Mouse (Mus musculus) erythroblast, adult 5-6 weeks (primary cell): ENCODE data around the gene Pold4. TPM values are rescaled to one million over a fixed set of nuclear protein-coding genes. Genes with fewer than 3 reads are reported as not detected.

ENCODE experiments used
- ATAC-seq: replicated peaks from 2 replicates; pipeline ENCODE4 v1.8.0; 2016; ENCODE audit warnings: moderate number of reproducible peaks, mild to moderate bottlenecking, moderate TSS enrichment, inconsistent platforms; ENCODE audit not compliant: poor library complexity, low FRiP score, severe bottlenecking
- total RNA-seq, 2 experiments: library from RNA; stranded (forward) in 1 of 2; stranded (reverse) in 1 of 2; fragments of 150-400 nt in 1 of 2; fragments of 200-764, 138-1000 nt in 1 of 2; gene quantifications; 2 replicates each; pipeline versions ENCODE4 v1.2.3 to v1.2.4; 2015 to 2017; ENCODE audit warnings: low replicate concordance in 2 of 2

Gene Pold4
- total RNA-seq, 2 experiments from 2014 or later = 25.4 to 30.3 TPM

DNA sequence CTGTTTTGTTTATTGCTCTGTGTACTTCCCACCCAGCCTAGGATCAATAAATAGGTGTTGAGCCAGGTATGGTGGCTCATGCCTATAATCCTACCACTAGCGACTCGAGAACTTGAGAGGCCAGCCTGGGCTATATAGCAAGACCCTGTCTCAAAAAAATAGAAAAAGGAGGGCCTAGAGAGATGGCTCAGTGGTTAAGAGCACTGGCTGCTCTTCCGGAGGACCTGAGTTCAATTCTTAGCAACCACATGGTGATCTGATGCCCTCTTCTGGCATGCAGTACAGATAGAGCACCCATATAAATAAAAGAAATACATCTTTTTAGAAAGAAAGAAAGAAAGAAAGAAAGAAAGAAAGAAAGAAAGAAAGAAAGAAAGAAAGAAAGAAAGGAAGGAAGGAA lies 28.6 kb upstream of the Pold4 start:
- no peak for ATAC-seq

DNA sequence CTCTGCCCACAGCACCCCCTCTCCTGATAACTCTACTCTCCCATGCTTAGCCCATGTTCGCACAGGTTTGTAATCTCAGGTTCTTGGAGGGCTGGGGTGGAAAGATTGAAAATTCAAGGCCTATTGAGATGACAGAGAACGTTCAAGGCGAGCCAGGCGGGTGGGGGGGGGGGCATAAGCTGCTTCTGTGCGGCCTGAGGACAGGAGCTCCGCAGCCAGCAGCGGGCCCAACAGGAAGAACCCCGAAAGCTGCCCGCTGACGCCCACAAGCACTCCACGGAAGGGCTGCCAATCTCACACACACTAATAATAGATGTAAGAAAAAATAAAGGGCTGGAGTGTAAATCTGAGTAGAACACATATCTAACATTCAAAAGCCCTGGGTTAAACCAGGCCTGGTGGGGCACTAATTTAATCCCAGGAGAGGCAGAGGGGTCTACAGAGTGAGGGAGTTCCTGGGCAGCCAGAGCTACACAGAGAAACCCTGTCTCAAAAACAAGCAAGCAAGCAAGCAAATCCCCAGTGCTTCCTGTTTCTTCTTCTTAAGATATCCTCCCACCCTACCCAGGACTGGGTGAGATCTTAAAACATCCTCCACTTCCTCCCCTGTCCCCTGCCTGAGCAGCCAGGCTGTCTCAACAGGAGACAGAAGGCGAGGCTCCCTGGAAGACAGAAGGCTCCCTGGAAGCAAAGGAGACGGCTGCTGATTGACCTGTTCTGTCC lies 27.9 kb upstream of the Pold4 start:
- no peak for ATAC-seq

DNA sequence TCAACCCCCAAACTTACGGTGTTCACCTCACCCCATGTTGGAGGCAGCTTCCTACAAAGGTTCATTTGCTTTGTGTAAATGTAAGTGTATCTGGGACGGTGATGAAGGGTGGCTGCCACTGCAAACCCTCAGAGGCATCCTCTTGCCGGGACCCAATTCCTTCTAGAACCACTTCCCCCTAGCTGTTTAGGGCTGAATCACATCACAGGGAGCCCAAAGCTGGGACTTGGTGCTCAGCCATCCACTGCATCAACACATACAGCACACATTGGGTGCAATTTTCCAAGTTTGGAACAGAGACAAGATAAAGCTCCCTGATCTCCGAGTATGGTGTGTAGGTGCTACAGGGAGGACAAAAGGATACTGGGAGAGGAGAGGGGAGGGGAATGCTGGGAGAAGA lies 26.8 kb upstream of the Pold4 start:
- ATAC-seq = no peak

DNA sequence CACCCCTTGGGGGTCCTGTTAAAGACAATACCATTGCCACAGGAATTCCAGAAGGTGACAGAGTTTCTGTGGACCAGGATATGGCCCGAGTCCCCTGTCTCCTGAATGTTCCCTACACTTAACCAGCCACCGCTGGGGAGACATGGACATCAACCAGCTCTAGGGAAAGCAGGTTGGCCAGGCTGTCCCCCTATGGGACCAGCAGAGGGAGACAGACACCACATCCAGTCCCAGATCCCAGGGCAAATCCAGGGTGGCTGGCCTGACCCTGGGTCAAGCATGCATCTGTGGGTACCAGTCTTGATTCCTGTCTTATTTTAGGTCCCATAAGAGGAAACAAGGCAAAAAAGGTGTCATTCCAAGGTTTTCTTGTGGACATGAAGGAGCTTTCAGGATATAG lies 24.7 kb upstream of the Pold4 start:
- peak; percentile 41 for ATAC-seq

DNA sequence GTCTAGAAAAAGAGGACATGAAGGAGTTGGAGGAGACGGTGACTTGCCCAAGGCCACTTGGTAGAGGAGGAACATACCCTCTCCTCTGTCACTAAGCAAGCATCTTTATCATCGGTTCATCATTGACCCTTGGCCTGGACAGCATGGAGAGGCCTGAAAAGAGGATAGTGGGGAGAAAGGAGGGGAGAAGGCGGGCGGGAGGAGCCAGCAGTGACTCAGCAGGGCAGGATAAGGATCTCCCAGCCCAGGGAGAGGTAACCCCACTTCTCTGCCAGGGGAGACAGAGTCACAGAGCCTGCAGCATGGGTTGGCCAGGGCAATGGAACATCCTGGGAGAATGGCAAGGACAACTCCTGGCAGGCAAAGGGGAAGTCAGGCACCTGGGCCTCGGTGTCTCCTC lies 23.1 kb upstream of the Pold4 start:
- ATAC-seq = no peak

DNA sequence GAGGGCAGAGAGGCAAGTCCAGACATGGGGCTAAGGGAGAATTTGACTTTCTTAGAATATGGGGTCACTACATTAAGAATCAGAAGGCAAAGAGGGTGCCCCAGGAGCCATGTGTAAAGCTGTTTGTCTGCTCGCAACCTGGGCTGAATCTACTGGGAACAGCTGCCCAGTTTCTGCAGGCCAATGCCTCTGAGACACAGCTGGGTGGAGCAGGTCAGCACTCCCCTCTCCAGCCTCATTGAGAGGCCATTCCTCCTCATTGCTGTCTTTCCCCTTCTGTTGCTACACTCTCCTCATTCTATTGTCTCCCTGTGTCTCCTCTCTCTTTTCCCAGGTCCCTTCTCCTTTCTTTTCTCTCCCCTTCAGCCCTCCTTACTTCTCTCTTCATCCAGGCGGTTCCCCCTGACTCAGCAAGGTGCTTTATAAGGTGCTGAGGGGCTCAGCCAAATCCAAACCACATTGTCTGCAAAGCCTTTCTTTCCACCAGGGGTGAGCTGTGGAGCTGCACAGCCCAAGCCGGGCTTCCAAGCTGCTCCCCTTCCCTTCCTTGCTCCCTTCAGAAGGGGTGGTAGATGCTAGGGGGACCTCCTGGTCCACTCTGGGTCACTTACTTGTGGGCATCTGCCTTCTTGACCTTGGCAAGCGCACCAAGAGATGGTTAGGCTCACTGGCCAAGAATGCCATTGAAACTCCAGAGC lies 19.7 kb upstream of the Pold4 start:
- no peak for ATAC-seq

DNA sequence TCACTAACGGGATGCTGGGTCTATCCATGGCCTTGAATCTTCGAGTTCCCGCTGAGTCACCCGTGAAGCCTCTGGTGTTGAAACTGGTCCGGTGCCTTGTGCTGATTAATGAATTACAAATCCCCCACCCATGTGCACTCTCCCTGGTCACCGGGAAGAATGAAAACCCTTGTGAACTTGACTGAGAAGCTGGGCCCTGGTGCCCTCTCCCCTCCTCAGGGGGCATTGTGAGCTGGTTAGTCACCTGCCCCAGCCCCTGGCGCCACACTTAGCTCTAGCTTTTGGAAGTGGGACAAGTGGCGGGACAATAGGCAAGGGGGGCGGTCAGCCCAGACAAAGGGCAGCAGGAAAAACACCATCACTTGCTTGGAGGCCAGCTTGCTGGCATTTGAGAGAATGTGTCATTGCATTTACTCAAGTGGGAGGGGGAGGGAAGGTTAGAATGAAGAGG lies 18.1 kb upstream of the Pold4 start:
- ATAC-seq = no peak

DNA sequence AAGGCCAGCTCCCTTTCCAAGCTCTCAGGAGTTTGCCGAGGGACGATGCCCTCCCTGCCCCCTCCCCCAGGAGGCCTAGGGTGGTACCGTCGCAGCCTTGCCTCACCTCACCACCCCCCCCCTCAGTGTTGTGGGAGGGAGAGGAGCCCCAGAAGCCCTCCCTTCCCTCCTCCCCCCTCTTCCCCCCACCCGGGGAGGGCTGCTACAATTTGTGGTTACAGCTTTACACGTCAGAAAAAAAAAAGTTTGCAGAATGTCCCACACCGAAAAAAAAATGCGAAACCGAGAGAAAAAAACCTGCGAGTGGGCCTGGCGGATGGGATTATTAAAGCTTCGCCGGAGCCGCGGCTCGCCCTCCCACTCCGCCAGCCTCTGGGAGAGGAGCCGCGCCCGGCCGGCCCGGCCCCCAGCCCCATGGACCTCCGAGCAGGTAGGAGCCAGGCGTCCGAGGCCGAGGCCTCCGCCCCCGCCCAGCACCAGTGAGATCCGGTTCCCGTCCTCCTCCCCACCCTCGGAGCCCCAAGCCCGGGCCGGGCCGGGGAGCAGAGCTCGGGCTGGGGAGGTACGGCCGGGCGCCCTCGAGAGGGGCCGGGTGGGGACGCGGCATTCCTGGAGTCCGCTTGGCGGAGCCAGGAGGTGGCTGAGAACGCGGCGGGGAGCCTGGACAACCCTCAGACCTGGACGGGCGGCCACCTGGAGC lies 17.5 kb upstream of the Pold4 start, which contains the start of the genes Clcf1 and AC109138.7:
TSS of gene Clcf1 (plus strand) at position 168 of the 700 bp plus-strand sequence.
TSS of gene AC109138.7 (plus strand) at position 287 of the 700 bp plus-strand sequence.
- ATAC-seq = no peak

DNA sequence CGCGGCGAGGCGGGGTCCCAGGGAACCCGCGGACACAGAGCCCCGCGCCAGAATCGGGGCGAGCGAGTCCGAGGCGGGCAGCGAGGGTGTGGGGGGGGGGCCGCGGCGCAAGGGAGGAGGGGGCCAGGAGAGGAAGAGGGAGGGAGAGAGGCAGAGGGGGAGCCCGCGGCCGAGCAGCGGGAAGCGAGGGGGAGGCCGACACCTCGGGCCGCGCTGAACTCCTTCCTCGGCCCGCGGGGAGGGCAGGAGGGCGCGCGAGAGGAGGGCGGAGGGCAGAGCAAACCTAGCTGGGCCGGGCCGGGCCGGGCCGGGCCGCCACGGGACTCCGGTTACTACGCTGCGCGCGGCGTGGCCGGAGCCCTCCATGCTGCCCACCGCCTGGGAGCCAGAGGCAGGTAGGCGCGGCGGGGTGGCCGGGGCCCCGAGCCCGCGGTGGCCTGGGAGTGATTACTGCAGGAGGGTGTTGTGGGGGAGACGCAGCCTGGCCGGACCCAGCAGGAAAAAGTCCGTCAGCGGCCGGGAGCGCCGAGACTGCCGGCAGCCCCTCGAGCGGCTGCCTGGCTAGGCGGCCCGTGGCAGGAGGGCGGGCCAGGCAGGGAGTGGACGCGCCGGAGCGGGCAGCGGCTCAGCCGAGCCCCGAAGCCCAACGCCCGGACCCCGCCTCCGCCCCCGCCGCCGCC lies 16.8 kb upstream of the Pold4 start:
- ATAC-seq = no peak

DNA sequence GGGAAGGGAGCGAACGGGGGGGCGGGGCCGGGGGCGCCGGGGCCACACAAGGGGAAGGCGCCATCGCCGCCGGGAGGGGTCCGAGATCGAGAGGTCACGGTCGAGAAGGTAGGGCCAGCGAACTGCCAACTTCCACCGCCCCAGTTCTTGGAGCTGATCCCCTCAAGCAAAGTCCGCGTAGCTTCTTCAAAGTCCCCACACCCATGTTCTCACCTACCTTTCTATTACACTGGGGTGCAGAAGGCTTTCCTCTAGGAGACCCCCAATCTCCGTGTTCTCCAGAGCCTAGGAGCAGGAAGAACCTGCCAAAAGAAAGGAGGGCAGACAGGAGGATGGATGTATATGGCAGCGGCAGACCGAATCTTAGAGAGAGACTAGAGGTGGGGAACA lies 16.3 kb upstream of the Pold4 start:
- no peak for ATAC-seq

DNA sequence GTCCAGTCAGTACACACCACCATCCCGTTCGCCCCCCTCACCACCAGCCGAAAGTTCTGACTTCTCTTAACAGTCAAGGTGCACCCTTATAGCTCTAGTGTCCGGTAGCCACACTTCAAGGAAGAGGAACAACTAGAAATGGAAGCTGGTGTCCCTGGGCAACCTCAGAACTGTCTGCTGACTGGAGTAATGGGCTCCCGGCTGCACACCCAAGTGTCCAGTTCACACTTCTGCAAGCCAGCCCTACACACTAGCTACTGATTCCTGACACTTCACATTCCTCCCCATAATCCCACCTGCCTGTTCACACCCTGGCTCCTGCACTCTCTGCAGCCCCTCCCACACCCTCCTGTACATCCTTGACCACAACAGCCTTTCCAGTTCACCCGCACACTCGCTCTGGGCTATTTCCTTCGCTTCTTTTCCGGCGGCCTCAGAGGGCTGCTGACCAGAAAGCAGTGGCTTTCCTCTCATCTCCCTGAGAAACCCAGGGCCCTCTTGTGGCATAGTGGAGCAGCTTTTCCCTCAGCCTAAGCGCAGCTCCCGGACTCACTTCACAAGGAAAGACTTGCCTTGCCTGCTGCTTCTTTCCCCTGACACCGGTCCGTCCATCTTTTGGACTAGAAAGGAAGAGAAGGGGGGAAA lies 15.5 kb upstream of the Pold4 start:
- ATAC-seq = no peak

DNA sequence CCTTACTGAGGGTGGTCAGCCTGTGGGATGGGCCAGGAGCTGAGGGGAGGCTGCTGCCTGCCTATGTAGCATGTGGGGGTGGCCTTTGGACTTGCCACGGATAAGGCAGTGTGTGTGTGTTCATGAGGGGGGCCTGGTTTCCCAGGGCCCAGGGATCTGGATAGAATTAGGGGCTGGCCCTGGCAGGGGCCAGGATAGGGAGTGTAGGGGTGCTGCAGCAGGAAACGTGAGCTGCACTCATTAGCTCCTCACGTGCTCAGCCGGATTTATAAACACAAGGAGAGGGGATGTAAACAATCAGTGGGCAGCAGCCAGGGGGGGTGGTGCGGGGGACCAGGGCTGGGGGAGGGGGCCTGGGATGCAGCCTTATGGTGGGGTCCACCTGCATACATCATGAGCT lies 14.6 kb upstream of the Pold4 start:
- no peak for ATAC-seq

DNA sequence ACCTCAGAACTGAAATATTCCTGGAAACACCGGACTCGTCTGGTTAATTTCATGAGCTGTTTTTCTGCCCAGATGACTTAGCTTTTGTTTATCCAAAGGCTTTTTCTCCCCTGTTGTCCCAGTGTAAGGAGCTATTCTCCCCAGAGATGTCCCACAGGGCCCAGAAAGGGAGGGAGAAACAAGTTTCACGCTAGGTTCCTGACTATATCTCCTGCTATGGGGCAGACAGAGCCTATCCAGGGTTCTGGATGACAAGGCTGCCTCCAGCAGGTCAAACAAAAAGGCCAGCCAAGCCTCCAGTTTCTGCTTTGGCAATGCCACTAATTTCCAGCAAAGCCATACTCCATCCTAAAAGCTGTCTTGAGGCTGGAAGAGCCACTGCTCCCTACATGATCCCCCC lies 13.8 kb upstream of the Pold4 start:
- no peak for ATAC-seq

DNA sequence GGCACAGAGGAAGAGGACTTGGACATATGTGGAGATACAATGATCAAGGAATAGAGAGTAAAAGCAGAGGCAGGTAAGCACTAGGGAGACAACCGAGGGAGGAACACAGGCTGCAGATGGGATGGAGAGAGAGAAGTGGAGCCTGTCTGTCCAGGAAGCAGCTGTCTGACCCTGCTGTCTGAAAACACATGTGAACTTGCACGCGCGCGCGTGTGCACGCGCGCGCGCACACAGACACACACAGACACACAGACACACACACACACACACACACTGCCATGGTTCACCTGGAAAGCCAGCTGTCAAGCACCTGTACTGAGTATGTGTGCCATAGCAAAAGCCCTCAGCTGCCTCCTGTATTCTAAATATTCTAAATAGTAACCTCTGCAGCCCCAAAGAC lies 13.4 kb upstream of the Pold4 start:
- ATAC-seq = no peak

DNA sequence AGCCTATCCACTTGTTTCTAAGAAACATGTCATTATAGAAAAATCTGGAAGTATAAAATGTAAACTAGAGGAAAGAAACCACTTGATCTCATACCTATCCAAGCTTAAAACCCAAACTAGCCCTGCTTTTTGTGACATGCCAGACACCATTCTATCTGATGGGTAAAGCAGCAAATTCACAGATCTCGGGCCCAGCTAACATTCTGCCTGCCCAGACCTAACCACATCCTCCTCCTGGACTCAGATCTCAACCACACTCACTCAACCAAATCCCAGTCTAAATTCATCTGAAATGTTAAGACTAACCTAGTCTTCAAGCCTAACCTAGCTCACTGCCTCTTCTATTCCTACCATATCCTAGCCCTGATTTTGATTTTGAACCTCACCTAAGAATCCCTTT lies 12.9 kb upstream of the Pold4 start:
- no peak for ATAC-seq

DNA sequence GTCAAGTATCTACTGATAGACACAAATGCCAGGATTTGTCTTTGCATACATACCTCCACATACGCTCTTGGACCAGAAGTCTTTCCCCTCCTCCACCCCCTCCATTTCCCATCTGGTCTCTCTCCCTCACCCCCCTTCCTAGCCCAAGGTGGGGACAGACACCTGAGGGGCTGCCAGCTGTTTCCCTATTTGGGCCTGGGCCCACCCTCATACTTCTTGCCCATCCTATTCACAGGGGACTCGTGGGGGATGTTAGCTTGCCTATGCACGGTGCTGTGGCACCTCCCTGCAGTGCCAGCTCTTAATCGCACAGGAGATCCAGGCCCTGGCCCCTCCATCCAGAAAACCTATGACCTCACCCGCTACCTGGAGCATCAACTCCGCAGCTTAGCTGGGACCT lies 11.8 kb upstream of the Pold4 start:
- ATAC-seq = no peak

DNA sequence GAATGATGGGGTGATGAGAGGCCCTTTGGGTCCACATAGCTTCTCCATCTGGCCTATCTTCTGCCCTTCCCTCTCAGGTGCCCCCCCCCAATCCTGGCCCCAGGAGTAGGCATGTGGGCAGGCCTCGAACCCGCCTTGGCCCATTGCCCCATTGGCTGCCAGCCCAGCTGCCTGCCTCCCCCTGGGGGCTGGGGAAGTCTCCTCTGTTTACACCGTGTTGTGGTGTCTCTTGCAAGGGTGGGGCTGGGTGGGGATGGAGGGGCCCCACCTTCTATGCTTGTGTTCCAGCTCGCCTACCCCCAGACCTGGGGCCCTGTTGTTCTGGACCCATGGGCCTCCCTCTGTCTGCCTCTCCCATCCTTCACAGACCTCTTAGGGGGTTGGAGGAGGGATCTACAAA lies 11.3 kb upstream of the Pold4 start:
- no peak for ATAC-seq

DNA sequence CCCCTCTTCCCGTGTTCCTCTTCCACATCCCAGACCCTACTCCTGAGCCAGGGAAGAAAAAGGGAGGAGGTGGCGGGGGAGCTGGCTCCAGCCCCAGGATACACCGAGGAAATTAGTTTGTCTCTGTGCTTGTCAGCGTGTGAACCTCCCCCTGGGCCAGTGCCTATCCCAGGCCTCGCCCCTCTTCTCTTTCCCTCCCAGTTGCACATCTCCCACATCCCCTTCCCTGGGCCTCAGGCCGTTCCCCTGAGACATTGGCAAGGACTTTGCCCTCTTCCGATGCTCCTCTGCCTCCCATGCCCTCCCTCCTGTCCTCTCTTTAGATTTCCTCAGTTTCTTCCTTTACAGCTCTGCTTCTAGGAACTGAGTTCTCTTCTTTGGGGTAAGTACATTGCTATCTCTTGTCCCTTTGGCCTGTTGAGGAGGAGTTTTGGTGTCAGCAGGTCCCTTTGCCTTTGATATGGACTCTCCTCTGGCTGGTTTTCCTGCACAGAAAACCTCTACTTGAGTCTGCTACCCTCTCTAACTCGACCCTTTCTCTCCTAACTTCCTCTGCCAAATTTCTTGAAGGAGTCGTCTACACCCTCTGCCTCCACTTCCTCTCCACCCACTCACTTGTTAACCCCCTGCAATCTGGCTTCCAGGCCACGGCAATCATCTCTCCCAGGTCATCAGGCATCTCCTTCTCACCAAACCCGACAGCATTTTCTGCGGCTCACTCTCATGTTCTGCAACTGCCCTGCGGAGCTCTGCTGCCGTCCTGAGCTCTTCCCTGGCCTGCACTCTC lies 10.5 kb upstream of the Pold4 start:
- ATAC-seq = no peak

DNA sequence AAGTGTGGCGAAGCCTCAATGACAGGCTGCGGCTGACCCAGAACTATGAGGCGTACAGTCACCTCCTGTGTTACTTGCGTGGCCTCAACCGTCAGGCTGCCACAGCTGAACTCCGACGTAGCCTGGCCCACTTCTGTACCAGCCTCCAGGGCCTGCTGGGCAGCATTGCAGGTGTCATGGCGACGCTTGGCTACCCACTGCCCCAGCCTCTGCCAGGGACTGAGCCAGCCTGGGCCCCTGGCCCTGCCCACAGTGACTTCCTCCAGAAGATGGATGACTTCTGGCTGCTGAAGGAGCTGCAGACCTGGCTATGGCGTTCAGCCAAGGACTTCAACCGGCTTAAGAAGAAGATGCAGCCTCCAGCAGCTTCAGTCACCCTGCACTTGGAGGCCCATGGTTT lies 9.5 kb upstream of the Pold4 start:
- no peak for ATAC-seq
